Mouse (Mus musculus) embryonic fibroblast, embryonic 13.5 days (primary cell): ENCODE measurements at regions not wholly inside any gene's neighbourhood (a gene's known extent, or its start where the extent isn't known, plus 50 kb on each side); places are given as distances from the start of the nearest gene placed in this dataset.

ENCODE experiments used
- CTCF ChIP-seq: IDR thresholded peaks from 2 replicates; pipeline ENCODE4 v1.5.1; 2011; ENCODE audit warnings: mild to moderate bottlenecking, control low read depth, low read length, moderate library complexity, borderline replicate concordance; ENCODE audit not compliant: insufficient read depth
- POLR2A ChIP-seq: IDR thresholded peaks from 2 replicates; pipeline ENCODE4 v1.6.1; 2011; ENCODE audit warnings: low read depth, mild to moderate bottlenecking, control low read depth, low read length, moderate library complexity

DNA sequence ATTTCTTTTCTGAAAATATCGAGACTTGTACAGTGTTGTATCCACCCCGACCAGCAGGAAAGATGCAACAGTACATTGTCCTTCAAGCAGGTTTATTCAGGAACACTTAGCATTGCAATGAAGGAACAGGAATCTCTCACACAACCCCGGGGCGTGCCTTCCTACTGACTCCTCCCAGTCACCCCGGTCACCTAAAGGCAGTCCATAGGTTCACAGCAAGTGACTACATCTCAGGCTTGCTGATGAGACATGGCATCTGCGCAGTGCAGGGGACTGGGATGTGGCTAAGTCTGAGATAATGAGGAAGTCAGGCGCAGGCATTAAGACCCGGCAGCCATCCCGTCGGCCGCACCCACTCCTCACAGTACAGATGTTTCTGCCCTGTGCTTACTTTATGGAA, 454.8 kb upstream of the Tusc1 start:
- TF ChIP-seq POLR2A = no peak
- TF ChIP-seq CTCF = no peak
